In the genomic region with DNA sequence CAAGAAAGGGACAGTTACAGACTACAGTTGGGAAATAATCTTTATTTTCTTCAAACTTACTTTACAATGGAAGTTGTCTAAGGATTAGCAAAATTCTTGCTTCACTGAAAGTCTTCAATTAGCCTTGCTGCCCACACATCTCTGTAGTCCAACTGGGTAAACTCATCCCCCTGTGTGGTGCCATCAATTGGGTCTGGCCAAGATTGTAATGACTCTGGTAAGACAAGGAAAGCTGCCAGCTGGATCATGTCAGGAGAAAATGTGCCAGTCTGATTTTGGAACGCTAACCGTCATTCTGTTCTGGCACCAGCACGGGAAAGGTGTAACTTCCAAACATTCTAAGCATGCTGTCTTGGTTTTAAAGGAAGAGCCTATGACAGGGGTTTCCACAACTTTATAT, we compare ENCODE assay signal across 15 mouse cellular contexts. TPM values are rescaled to one million over a fixed set of nuclear protein-coding genes. Genes with fewer than 3 reads are reported as not detected.
A peak's percentile ranks its signal among the peaks of the same experiment; 100 is the strongest.
DNase-seq lines count a peak whose midpoint lies in the region; ATAC-seq and TF ChIP-seq lines count a peak whose summit lies in the region.
"Had no signal": no experiment of that assay in that cellular context is flagged by ENCODE, and none has a peak within 500 bp of the region (broad histone marks: within the 10 kb centered on the region; RNA-seq: fewer than 3 reads in every experiment).

No protein-coding gene starts in this region.

- ATAC-seq in hindbrain, postnatal 0 days, result no peak
- no peak for ATAC-seq in hindbrain, embryonic 12.5 days (ENCODE audit: low FRiP score)
- no peak for ATAC-seq in monocyte, adult 5-6 weeks (replicated peaks; ENCODE audit: insufficient number of reproducible peaks, low FRiP score, low TSS enrichment, poor library complexity, severe bottlenecking)
- ATAC-seq: intestine, postnatal 0 days had no signal

- no peak overlapping the region for H3K4me2 ChIP-seq in hindbrain, postnatal 0 days (ENCODE audit: low read depth, low read length)
- no peak overlapping the region for H3K4me2 ChIP-seq in hindbrain, embryonic 12.5 days (replicated peaks)
- H3K4me2 ChIP-seq: embryonic facial prominence, embryonic 15.5 days; heart, embryonic 11.5 days; limb, embryonic 13.5 days; lung, embryonic 14.5 days had no signal

- DNase-seq in hindbrain, postnatal 0 days (ENCODE audit: low spot score), result peak; percentile 68
- peak; percentile 25 for DNase-seq in adipocyte (ENCODE audit: low spot score)
- DNase-seq in brain, adult 2 months (ENCODE audit: low read depth, low spot score), result peak; percentile 87
- peak; percentile 90 to 95 for DNase-seq in cerebellum, postnatal 14 days
- DNase-seq in lung, postnatal 14 days, result no peak
- DNase-seq: adrenal gland, adult 8-10 months; lung, embryonic 14.5 days had no signal

- no peaks in the 10 kb centered on the region for H3K4me1 ChIP-seq in hindbrain, postnatal 0 days (ENCODE audit: insufficient read depth, low read length)
- H3K4me1 ChIP-seq in hindbrain, embryonic 12.5 days, result no peaks in the 10 kb centered on the region
- H3K4me1 ChIP-seq: embryonic facial prominence, embryonic 15.5 days; limb, embryonic 13.5 days had no signal

- no peak for TF ChIP-seq CTCF in hindbrain, postnatal 0 days (IDR thresholded peaks at IDR 0.05; ENCODE audit: low read depth)

- H3K9me3 ChIP-seq in hindbrain, postnatal 0 days (ENCODE audit: low read length), result no peaks in the 10 kb centered on the region
- H3K9me3 ChIP-seq in hindbrain, embryonic 12.5 days (replicated peaks), result no peaks in the 10 kb centered on the region
- H3K9me3 ChIP-seq: embryonic facial prominence, embryonic 15.5 days; limb, embryonic 13.5 days had no signal

- H3K27me3 ChIP-seq in hindbrain, postnatal 0 days (ENCODE audit: insufficient read depth, low read length), result no peaks in the 10 kb centered on the region
- no peaks in the 10 kb centered on the region for H3K27me3 ChIP-seq in hindbrain, embryonic 12.5 days
- H3K27me3 ChIP-seq: CH12.LX; embryonic facial prominence, embryonic 15.5 days; limb, embryonic 13.5 days had no signal

- no peak overlapping the region for H3K27ac ChIP-seq in hindbrain, postnatal 0 days
- no peak overlapping the region for H3K27ac ChIP-seq in hindbrain, embryonic 12.5 days
- H3K27ac ChIP-seq: embryonic facial prominence, embryonic 15.5 days; limb, embryonic 13.5 days; stomach, postnatal 0 days had no signal

- 57% methylated on average over 3 of the region's 3 CpGs for WGBS in hindbrain, postnatal 0 days
- WGBS in hindbrain, embryonic 12.5 days, result 90% methylated on average over 3 of the region's 3 CpGs

- H3K36me3 ChIP-seq in hindbrain, postnatal 0 days (ENCODE audit: insufficient read depth, low read length), result no peaks in the 10 kb centered on the region
- H3K36me3 ChIP-seq in hindbrain, embryonic 12.5 days, result no peaks in the 10 kb centered on the region
- H3K36me3 ChIP-seq: embryonic facial prominence, embryonic 15.5 days; limb, embryonic 13.5 days had no signal

- no peak overlapping the region for H3K4me3 ChIP-seq in hindbrain, postnatal 0 days (ENCODE audit: low read length)
- H3K4me3 ChIP-seq in hindbrain, embryonic 12.5 days, result no peak overlapping the region
- H3K4me3 ChIP-seq: embryonic facial prominence, embryonic 15.5 days; limb, embryonic 13.5 days had no signal

- H3K9ac ChIP-seq in hindbrain, postnatal 0 days (replicated peaks; ENCODE audit: low read length), result no peak overlapping the region
- no peak overlapping the region for H3K9ac ChIP-seq in hindbrain, embryonic 12.5 days
- H3K9ac ChIP-seq: embryonic facial prominence, embryonic 15.5 days; limb, embryonic 13.5 days; lung, embryonic 14.5 days had no signal

RNA-seq across cellular contexts. Expression of gene Serpini1, which starts 25.9 kb away (rescaled TPM):
- 91.6 and 105 TPM in 2 replicates for total RNA-seq in hindbrain, postnatal 0 days (2014; rRNA removed)
- 166 and 168 TPM in 2 replicates for polyA plus RNA-seq in hindbrain, postnatal 0 days (2015; fragmentation: Nextera tagmentation; extraction: Ambion mirVana)
- polyA plus RNA-seq in hindbrain, embryonic 12.5 days (2016; fragmentation: Nextera tagmentation; extraction: Ambion mirVana), result 54.5 and 61.0 TPM in 2 replicates
- 2.4 to 5.8 TPM (median 5.3 TPM) in 3 replicates for total RNA-seq in monocyte, adult 5-6 weeks (2017)

RNA-seq across cellular contexts. Expression of gene Pdcd10, which starts 26.6 kb away (rescaled TPM):
- total RNA-seq in hindbrain, postnatal 0 days (2014; rRNA removed), result 29.4 and 30.0 TPM in 2 replicates
- 110 and 112 TPM in 2 replicates for polyA plus RNA-seq in hindbrain, postnatal 0 days (2015; fragmentation: Nextera tagmentation; extraction: Ambion mirVana)
- polyA plus RNA-seq in hindbrain, embryonic 12.5 days (2016; fragmentation: Nextera tagmentation; extraction: Ambion mirVana), result 80.0 and 93.3 TPM in 2 replicates
- 253 to 300 TPM (median 254 TPM) in 3 replicates for total RNA-seq in monocyte, adult 5-6 weeks (2017)

Comparison
In these comparisons a context has a peak if more than half of its experiments do, and no peak if none do; other contexts are left out.
1. RNA of gene Serpini1, which starts 25.9 kb away (total RNA-seq): 91.6 to 105 TPM in hindbrain, postnatal 0 days; 2.4 to 5.8 TPM in monocyte, adult 5-6 weeks; every median in the first group is over 10 times any median in the second.